Mouse (Mus musculus): ENCODE results near the gene Lonrf3. TPM values are rescaled to one million over a fixed set of nuclear protein-coding genes. Genes with fewer than 3 reads are reported as not detected.

Gene Lonrf3
- total RNA-seq (2023), result 10 to 100 TPM; 10.6 to 12.7 TPM

GRCm38 (mm10) chrX:36328271-36329039 is at the start of gene Lonrf3:
Lonrf3 (plus strand) TSS chrX:36328353.

GRCm38 (mm10) chrX:36400980-36401379 is 72.8 kb downstream of the Lonrf3 start, which contains the start of gene Gm6268:
Gm6268 (plus strand) TSS chrX:36401280.

Other genes starting within 250 kb of the Lonrf3 start
- gene Il13ra1, start 216.2 kb upstream of the Lonrf3 start, total RNA-seq (2023), result 10 to 100 TPM; 10.3 to 16.7 TPM
- gene Zcchc12, start 132.4 kb upstream of the Lonrf3 start, total RNA-seq (2023), result not detected
- gene Gm6268, start 72.9 kb downstream of the Lonrf3 start, total RNA-seq (2023), result not detected
- gene Gm14569, start 163.5 kb downstream of the Lonrf3 start, total RNA-seq (2023), result not detected